Mouse (Mus musculus): Measurements from ENCODE around the gene Sec22b. TPM values are rescaled to one million over a fixed set of nuclear protein-coding genes. Genes with fewer than 3 reads are reported as not detected.

Sec22b gene
- total and polyA plus RNA-seq, 2 experiments: 26.3 to 35.3 TPM

- H3K9ac ChIP-seq (ENCODE audit: low read depth, low read length): no peak overlapping the region
- H3K27me3 ChIP-seq (ENCODE audit: control insufficient read depth, insufficient read depth, low read length): no peaks in the 10 kb centered on the region
- no peak for DNase-seq (ENCODE audit: extremely low read depth, low read depth, low spot score)
- H3K4me3 ChIP-seq (ENCODE audit: insufficient read depth, low read depth, low read length): no peak overlapping the region
- peaks cover 2% of the 10 kb centered on the region; the same call in 1 of the 2 replicates for H3K4me1 ChIP-seq (ENCODE audit: control insufficient read depth, insufficient read depth, low read length)
- no peak for TF ChIP-seq CTCF (IDR thresholded peaks at IDR 0.05; ENCODE audit: low read depth, low read length)
- TF ChIP-seq POLR2A (IDR thresholded peaks at IDR 0.05; ENCODE audit: extremely low read depth, insufficient read depth, low read length): no peak
- WGBS: 82% methylated on average over 7 of the region's 7 CpGs
- no peak overlapping the region for H3K27ac ChIP-seq (replicated peaks; ENCODE audit: insufficient read depth, low read depth, low read length)
- H3K36me3 ChIP-seq (ENCODE audit: control insufficient read depth, insufficient read depth, low read length): no peaks in the 10 kb centered on the region
- H3K79me2 ChIP-seq (ENCODE audit: control insufficient read depth, insufficient read depth, low read length): no peaks in the 10 kb centered on the region
Measured at GRCm38 (mm10) chr3:97971117-97971516, 70.1 kb downstream of the Sec22b start.

- Histone ChIP-seq H3K79me2 (ENCODE audit: control insufficient read depth, insufficient read depth, low read length) (no peaks in the 10 kb centered on the region), H3K4me3 (ENCODE audit: insufficient read depth, low read depth, low read length) (no peak overlapping the region), H3K36me3 (ENCODE audit: control insufficient read depth, insufficient read depth, low read length) (no peaks in the 10 kb centered on the region), H3K9ac (ENCODE audit: low read depth, low read length) (no peak overlapping the region), H3K27me3 (ENCODE audit: control insufficient read depth, insufficient read depth, low read length) (no peaks in the 10 kb centered on the region), H3K4me1 (ENCODE audit: control insufficient read depth, insufficient read depth, low read length) (peaks cover 2% of the 10 kb centered on the region; the same call in 1 of the 2 replicates), H3K27ac (replicated peaks; ENCODE audit: insufficient read depth, low read depth, low read length) (no peak overlapping the region)
- no peak for DNase-seq (ENCODE audit: extremely low read depth, low read depth, low spot score)
- 65% methylated on average over 5 of the region's 5 CpGs for WGBS
- TF ChIP-seq CTCF (IDR thresholded peaks at IDR 0.05; ENCODE audit: low read depth, low read length) (no peak), POLR2A (IDR thresholded peaks at IDR 0.05; ENCODE audit: extremely low read depth, insufficient read depth, low read length) (no peak)
Measured at GRCm38 (mm10) chr3:97972200-97972599, 71.2 kb downstream of the Sec22b start.

GRCm38 (mm10) chr3:97972707-97973106 lies 71.7 kb downstream of the Sec22b start:
- TF ChIP-seq CTCF (IDR thresholded peaks at IDR 0.05; ENCODE audit: low read depth, low read length) (no peak), POLR2A (IDR thresholded peaks at IDR 0.05; ENCODE audit: extremely low read depth, insufficient read depth, low read length) (no peak)
- no peak overlapping the region for H3K27ac ChIP-seq (replicated peaks; ENCODE audit: insufficient read depth, low read depth, low read length)
- DNase-seq (ENCODE audit: extremely low read depth, low read depth, low spot score): peak; percentile 24

More at GRCm38 (mm10) chr3:97972707-97973106, 71.7 kb downstream of the Sec22b start:
- Histone ChIP-seq H3K9ac (ENCODE audit: low read depth, low read length) (no peak overlapping the region), H3K4me1 (ENCODE audit: control insufficient read depth, insufficient read depth, low read length) (peaks cover 2% of the 10 kb centered on the region; the same call in 1 of the 2 replicates), H3K27me3 (ENCODE audit: control insufficient read depth, insufficient read depth, low read length) (no peaks in the 10 kb centered on the region), H3K4me3 (ENCODE audit: insufficient read depth, low read depth, low read length) (no peak overlapping the region), H3K36me3 (ENCODE audit: control insufficient read depth, insufficient read depth, low read length) (no peaks in the 10 kb centered on the region), H3K79me2 (ENCODE audit: control insufficient read depth, insufficient read depth, low read length) (no peaks in the 10 kb centered on the region)
- 14% methylated on average over 4 of the region's 4 CpGs for WGBS

Other genes with a start within 250 kb of the Sec22b start
- gene Prkab2, start 243.0 kb upstream of the Sec22b start, total RNA-seq (2014; rRNA removed): 0.81 and 0.83 TPM in 2 replicates
- gene Prkab2, start 243.0 kb upstream of the Sec22b start, polyA plus RNA-seq (2012; rRNA removed): 1.5 TPM in 2 replicates
- not detected in 2 replicates for gene Gm17651, start 226.5 kb upstream of the Sec22b start, total RNA-seq (2014; rRNA removed)
- gene Gm17651, start 226.5 kb upstream of the Sec22b start, polyA plus RNA-seq (2012; rRNA removed): not detected in 2 replicates
- 48.0 and 50.1 TPM in 2 replicates for gene Pde4dip, start 12.5 kb upstream of the Sec22b start, total RNA-seq (2014; rRNA removed)
- 24.0 and 26.4 TPM in 2 replicates for gene Pde4dip, start 12.5 kb upstream of the Sec22b start, polyA plus RNA-seq (2012; rRNA removed)
- gene Notch2, start 112.3 kb downstream of the Sec22b start, total RNA-seq (2014; rRNA removed): 16.0 and 27.0 TPM in 2 replicates
- gene Notch2, start 112.3 kb downstream of the Sec22b start, polyA plus RNA-seq (2012; rRNA removed): 12.1 and 12.5 TPM in 2 replicates

Data from liver, adult 2 months (tissue).